Mouse (Mus musculus) gastrocnemius, postnatal 10 days (tissue): ENCODE measurements around the gene Gk5. TPM values are rescaled to one million over a fixed set of nuclear protein-coding genes. Genes with fewer than 3 reads are reported as not detected.

Experiments
- DNase-seq: peaks from one replicate; pipeline ENCODE4 v3.0.0; 2021; ENCODE audit warnings: mixed read lengths
- total RNA-seq, 2 experiments: library from RNA; stranded (reverse); gene quantifications; 2 replicates each; pipeline ENCODE4 v1.2.3; 2021

Gene Gk5
- total RNA-seq, 2 experiments from 2014 or later, result 3.6 to 6.5 TPM

- DNase-seq, result no peak
Observed at GRCm38 (mm10) chr9:96223302-96223701, 104.1 kb downstream of the Gk5 start.

GRCm38 (mm10) chr9:96228285-96228684 is 109.1 kb downstream of the Gk5 start:
- DNase-seq, result no peak

- DNase-seq, result no peak
Observed at GRCm38 (mm10) chr9:96230271-96230670, 111.1 kb downstream of the Gk5 start.

Other genes with a start within 250 kb of the Gk5 start
- gene Xrn1, start 164.6 kb upstream of the Gk5 start, total RNA-seq, result 10 to 100 TPM; 15.3 to 19.9 TPM
- gene Tfdp2, start 76.9 kb downstream of the Gk5 start, total RNA-seq, result 10 to 100 TPM; 48.6 to 49.1 TPM
- gene Atp1b3, start 245.1 kb downstream of the Gk5 start, total RNA-seq, result 10 to 100 TPM; 61.5 to 66.8 TPM